In the genomic region with DNA sequence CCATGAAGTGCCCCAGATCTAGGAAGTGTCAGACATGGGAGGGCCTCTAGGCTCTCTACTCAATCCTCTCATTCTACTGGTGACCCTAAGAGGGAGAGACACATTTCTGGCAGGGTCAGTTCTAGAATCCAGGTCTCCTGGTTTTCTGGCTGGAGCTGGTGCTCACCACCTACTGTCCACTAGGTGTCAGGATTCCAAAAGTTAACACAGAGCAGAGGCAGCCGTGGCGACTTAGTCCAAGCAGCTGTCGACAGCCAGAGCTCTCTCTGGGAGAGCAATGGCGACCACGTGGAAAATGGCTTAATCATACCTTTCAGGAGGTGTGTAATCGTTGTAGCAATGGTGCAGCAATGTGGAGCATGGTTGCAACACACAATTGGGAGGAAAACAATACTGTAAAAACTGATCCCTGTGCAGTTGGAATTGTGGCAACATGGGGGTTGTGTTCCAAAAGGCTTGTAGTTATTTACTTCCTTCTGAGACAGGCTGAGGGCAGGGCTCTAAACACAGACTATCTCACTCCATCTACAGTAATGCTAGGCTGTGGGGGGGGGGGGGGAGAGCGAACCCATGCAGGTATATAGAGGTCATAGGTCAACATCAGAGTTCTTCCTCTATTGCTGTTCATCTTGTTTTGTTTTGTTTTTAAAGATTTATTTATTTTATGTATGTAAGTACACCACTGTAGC, we compare ENCODE assay signal across 8 mouse cellular contexts. TPM values are rescaled to one million over a fixed set of nuclear protein-coding genes. Genes with fewer than 3 reads are reported as not detected.
A peak's percentile ranks its signal among the peaks of the same experiment; 100 is the strongest.
DNase-seq lines count a peak whose midpoint lies in the region; ATAC-seq lines count a peak whose summit lies in the region.

No protein-coding gene starts in this region.

- H3K36me3 ChIP-seq in hindbrain, embryonic 16.5 days (ENCODE audit: control insufficient read depth, insufficient read depth, low read length): no peaks in the 10 kb centered on the region

- WGBS in hindbrain, embryonic 16.5 days: 13% methylated on average over 7 of the region's 7 CpGs

- H3K9ac ChIP-seq in hindbrain, embryonic 16.5 days (ENCODE audit: low read depth, low read length): 0 out of 2 replicates have a peak overlapping the region, but pooled peaks have one; percentile 44

- H3K4me2 ChIP-seq in hindbrain, embryonic 16.5 days (ENCODE audit: low read length): peak overlapping the region; percentile 43

- no peaks in the 10 kb centered on the region for H3K9me3 ChIP-seq in hindbrain, embryonic 16.5 days (ENCODE audit: control insufficient read depth, low read length)

- peak; percentile 57 for DNase-seq in CD4-positive, CD25-positive, alpha-beta regulatory T cell, adult 2 months (ENCODE audit: low read depth, low spot score)
- peak; percentile 78 for DNase-seq in gastrocnemius, adult 18-20 months (ENCODE audit: low spot score)
- DNase-seq in left cerebral cortex, adult 11 months (ENCODE audit: low spot score): peak; percentile 50
- peak; percentile 79 for DNase-seq in lung, postnatal 36 days
- peak; percentile 86 for DNase-seq in retina, embryonic 14.5 days (ENCODE audit: low spot score)

- H3K4me1 ChIP-seq in hindbrain, embryonic 16.5 days (ENCODE audit: control insufficient read depth, insufficient read depth, low read depth, low read length): peaks cover 8% of the 10 kb centered on the region

- no peaks in the 10 kb centered on the region for H3K27me3 ChIP-seq in hindbrain, embryonic 16.5 days (replicated peaks; ENCODE audit: control insufficient read depth, insufficient read depth, low read length)

- no peak overlapping the region for H3K4me3 ChIP-seq in hindbrain, embryonic 16.5 days (ENCODE audit: low read length)

- no peak overlapping the region for H3K27ac ChIP-seq in hindbrain, embryonic 16.5 days (ENCODE audit: low read depth, low read length)

- ATAC-seq in CD4-positive, CD25-positive, alpha-beta regulatory T cell, adult 4 months: no peak
- ATAC-seq in common myeloid progenitor, adult 5-6 weeks (replicated peaks; ENCODE audit: low read depth, poor library complexity, severe bottlenecking): peak; percentile 89
- ATAC-seq in hindbrain, embryonic 16.5 days: peak; percentile 78

RNA-seq across cellular contexts. Expression of gene Tekt1, which starts 19.5 kb away (rescaled TPM):
- not detected for polyA plus RNA-seq in CD4-positive, CD25-positive, alpha-beta regulatory T cell, adult 4 months (2017; shearing (Covaris generic))
- 0.18 TPM in 1 of 2 replicates, not detected in the other for total RNA-seq in common myeloid progenitor, adult 5-6 weeks (2017)
- 1 to 10 TPM; 1.6 to 3.4 TPM for total RNA-seq in gastrocnemius, adult 18-20 months (2021)
- polyA plus RNA-seq in hindbrain, embryonic 16.5 days (2015; fragmentation: Nextera tagmentation; extraction: Ambion mirVana): 9.0 and 9.6 TPM in 2 replicates

RNA-seq across cellular contexts. Expression of gene Fbxo39, which starts 28.4 kb away (rescaled TPM):
- polyA plus RNA-seq in CD4-positive, CD25-positive, alpha-beta regulatory T cell, adult 4 months (2017; shearing (Covaris generic)): under 1 TPM in 1 of 2 experiments, not detected in 1; 0.96 TPM
- not detected in 2 replicates for total RNA-seq in common myeloid progenitor, adult 5-6 weeks (2017)
- not detected for total RNA-seq in gastrocnemius, adult 18-20 months (2021)
- polyA plus RNA-seq in hindbrain, embryonic 16.5 days (2015; fragmentation: Nextera tagmentation; extraction: Ambion mirVana): not detected in 2 replicates

RNA-seq across cellular contexts. Expression of gene Xaf1, which starts 41.3 kb away (rescaled TPM):
- polyA plus RNA-seq in CD4-positive, CD25-positive, alpha-beta regulatory T cell, adult 4 months (2017; shearing (Covaris generic)): 100 to 1,000 TPM in 1 of 2 experiments, 10 to 100 TPM in 1; 97.3 to 116 TPM
- total RNA-seq in common myeloid progenitor, adult 5-6 weeks (2017): 12.7 and 14.6 TPM in 2 replicates
- total RNA-seq in gastrocnemius, adult 18-20 months (2021): 1 to 10 TPM; 2.3 to 2.8 TPM
- 1.1 and 2.4 TPM in 2 replicates for polyA plus RNA-seq in hindbrain, embryonic 16.5 days (2015; fragmentation: Nextera tagmentation; extraction: Ambion mirVana)
